Mouse (Mus musculus): Measurements from ENCODE around the gene Sdccag8. TPM values are rescaled to one million over a fixed set of nuclear protein-coding genes. Genes with fewer than 3 reads are reported as not detected.

Gene Sdccag8
- polyA plus RNA-seq, 1 experiment from 2014 or later = 18.2 TPM

GRCm38 (mm10) chr1:176812491-176813291 is 1.8 kb upstream of the Sdccag8 start:
- Histone ChIP-seq H3K27me3 (replicated peaks; ENCODE audit: control insufficient read depth, insufficient read depth, low read length) (no peaks in the 10 kb centered on the region), H3K9ac (ENCODE audit: low read depth, low read length) (peak overlapping the region; percentile 94), H3K4me3 (ENCODE audit: low read depth, low read length) (peak overlapping the region; percentile 83), H3K4me1 (ENCODE audit: control insufficient read depth, insufficient read depth, low read length) (peaks cover 24% of the 10 kb centered on the region), H3K4me2 (ENCODE audit: low read depth, low read length) (peak overlapping the region; percentile 59), H3K36me3 (ENCODE audit: control insufficient read depth, insufficient read depth, low read length) (no peaks in the 10 kb centered on the region), H3K9me3 (ENCODE audit: control insufficient read depth, low read length) (no peaks in the 10 kb centered on the region), H3K27ac (replicated peaks; ENCODE audit: low read depth, low read length) (peak overlapping the region; percentile 98)
- WGBS = 14% methylated on average over 11 of the region's 11 CpGs
- ATAC-seq (ENCODE audit: low read depth) (no peak), DNase-seq (ENCODE audit: low spot score) (no peak)

DNA sequence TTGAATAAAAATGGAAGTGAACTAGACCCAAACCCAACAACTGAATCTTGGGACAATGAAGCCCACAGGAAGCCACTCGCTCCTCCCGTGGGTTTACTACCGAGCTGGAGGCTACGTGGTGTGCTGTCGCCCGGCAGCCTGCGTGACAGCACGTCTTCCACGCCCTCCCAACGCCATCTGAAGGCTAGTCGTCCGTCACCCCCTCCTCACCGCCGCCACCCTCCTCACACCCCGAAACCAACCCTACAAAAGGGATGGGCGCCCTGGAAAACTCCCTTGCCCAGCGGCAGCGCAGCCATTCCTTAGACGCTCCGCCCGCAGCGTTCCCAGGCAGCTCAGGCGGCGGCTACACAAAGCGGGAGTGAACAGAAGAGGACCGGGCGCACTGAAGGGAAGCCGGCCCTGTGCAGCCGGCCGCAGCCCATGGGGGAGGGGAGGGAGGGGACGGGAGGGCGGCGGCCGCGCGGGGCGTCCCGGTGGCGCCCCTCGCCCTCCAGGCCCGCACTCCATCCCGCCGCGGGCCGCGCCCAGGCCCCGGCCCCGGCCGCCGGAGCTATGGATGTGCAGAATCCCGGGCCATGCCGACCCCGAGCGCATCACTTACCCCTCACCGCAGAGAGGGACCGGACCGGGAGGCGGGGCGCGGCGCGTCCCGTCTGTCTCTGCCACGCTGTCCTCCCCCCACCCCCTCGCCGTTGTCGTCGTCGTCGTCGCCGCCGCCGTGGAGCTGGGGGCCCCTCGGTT is 996 bp upstream of the Sdccag8 start:
- Histone ChIP-seq H3K36me3 (ENCODE audit: control insufficient read depth, insufficient read depth, low read length) (no peaks in the 10 kb centered on the region), H3K27ac (replicated peaks; ENCODE audit: low read depth, low read length) (peak overlapping the region; percentile 98), H3K4me1 (ENCODE audit: control insufficient read depth, insufficient read depth, low read length) (peaks cover 24% of the 10 kb centered on the region), H3K4me3 (ENCODE audit: low read depth, low read length) (peak overlapping the region; percentile 83), H3K9me3 (ENCODE audit: control insufficient read depth, low read length) (no peaks in the 10 kb centered on the region), H3K9ac (ENCODE audit: low read depth, low read length) (peak overlapping the region; percentile 94), H3K4me2 (ENCODE audit: low read depth, low read length) (peak overlapping the region; percentile 59), H3K27me3 (replicated peaks; ENCODE audit: control insufficient read depth, insufficient read depth, low read length) (no peaks in the 10 kb centered on the region)
- ATAC-seq (ENCODE audit: low read depth) (peak; percentile 35), DNase-seq (ENCODE audit: low spot score) (peak; percentile 79)
- WGBS = under 1% methylated on average over 40 of the region's 75 CpGs

- H3K4me1 ChIP-seq (ENCODE audit: control insufficient read depth, insufficient read depth, low read length) = peaks cover 23% of the 10 kb centered on the region
- peak within 1 kb of the TSS; percentile 83 for H3K4me3 ChIP-seq (ENCODE audit: low read depth, low read length)
- H3K4me2 ChIP-seq (ENCODE audit: low read depth, low read length) = peak within 1 kb of the TSS; percentile 70
- peak; percentile 95 for ATAC-seq (ENCODE audit: low read depth)
- H3K9me3 ChIP-seq (ENCODE audit: control insufficient read depth, low read length) = no peaks in the 10 kb centered on the region
- peak; percentile 100 for DNase-seq (ENCODE audit: low spot score)
- H3K9ac ChIP-seq (ENCODE audit: low read depth, low read length) = peak within 1 kb of the TSS; percentile 94
- 0% methylated on average over 25 of the region's 28 CpGs for WGBS
- H3K36me3 ChIP-seq (ENCODE audit: control insufficient read depth, insufficient read depth, low read length) = no peaks in the 10 kb centered on the region
- peak within 1 kb of the TSS; percentile 98 for H3K27ac ChIP-seq (replicated peaks; ENCODE audit: low read depth, low read length)
- no peaks in the 10 kb centered on the region for H3K27me3 ChIP-seq (replicated peaks; ENCODE audit: control insufficient read depth, insufficient read depth, low read length)
These were observed 432 bp upstream of the Sdccag8 start, which contains the start of gene Cep170 for GRCm38 (mm10) chr1:176814036-176814420. Gene Cep170 (minus strand): TSS chr1:176814067.

DNA sequence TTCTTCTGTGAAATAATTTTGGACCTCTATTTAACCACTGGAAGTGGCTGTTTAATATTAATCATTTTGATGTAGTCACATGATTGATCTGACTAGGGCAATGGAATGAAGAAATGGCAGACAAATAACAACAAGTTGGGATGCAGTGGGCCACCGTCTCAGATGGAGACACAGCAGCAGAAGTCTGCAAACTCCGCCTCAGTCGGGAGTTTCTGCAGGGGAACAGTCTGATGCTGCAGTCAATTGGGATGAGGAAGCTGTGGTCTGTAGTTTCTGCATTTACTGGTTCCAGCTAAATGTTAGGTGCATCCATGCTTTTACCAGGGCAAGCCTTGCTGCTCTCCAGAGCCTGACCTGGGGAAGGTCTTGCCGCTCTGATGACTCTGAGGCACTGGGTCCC is 2.3 kb downstream of the Sdccag8 start:
- H3K27ac ChIP-seq (replicated peaks; ENCODE audit: low read depth, low read length) = no peak overlapping the region
- DNase-seq (ENCODE audit: low spot score) = no peak
- ATAC-seq (ENCODE audit: low read depth) = no peak
- no peak overlapping the region for H3K4me2 ChIP-seq (ENCODE audit: low read depth, low read length)
- no peak overlapping the region for H3K4me3 ChIP-seq (ENCODE audit: low read depth, low read length)
- WGBS = 78% methylated on average over 4 of the region's 4 CpGs
- H3K4me1 ChIP-seq (ENCODE audit: control insufficient read depth, insufficient read depth, low read length) = peaks cover 9% of the 10 kb centered on the region
- no peaks in the 10 kb centered on the region for H3K9me3 ChIP-seq (ENCODE audit: control insufficient read depth, low read length)
- no peaks in the 10 kb centered on the region for H3K36me3 ChIP-seq (ENCODE audit: control insufficient read depth, insufficient read depth, low read length)
- no peaks in the 10 kb centered on the region for H3K27me3 ChIP-seq (replicated peaks; ENCODE audit: control insufficient read depth, insufficient read depth, low read length)
- H3K9ac ChIP-seq (ENCODE audit: low read depth, low read length) = no peak overlapping the region

DNA sequence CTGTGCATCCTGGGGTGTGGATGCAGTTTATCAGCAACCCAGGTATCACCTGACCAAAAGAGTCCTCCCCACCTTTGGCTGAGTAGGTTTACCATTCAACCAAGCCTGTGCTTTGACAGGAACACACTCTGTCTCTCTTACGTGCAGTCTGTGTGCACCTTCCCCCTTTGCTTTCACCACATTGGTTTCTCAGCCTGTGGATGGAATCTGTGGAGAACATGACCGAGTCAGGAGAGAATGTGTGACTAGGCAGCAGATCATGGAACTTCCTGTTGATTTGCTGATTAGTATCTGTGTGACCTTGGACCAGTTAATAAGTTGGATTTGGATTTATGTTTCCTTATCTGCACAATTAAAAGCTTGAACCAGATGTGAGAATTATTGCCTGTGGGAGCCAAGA is 3.7 kb downstream of the Sdccag8 start:
- no peaks in the 10 kb centered on the region for H3K36me3 ChIP-seq (ENCODE audit: control insufficient read depth, insufficient read depth, low read length)
- 62% methylated on average over 2 of the region's 2 CpGs for WGBS

GRCm38 (mm10) chr1:176818763-176819162 is 4.3 kb downstream of the Sdccag8 start:
- H3K36me3 ChIP-seq (ENCODE audit: control insufficient read depth, insufficient read depth, low read length) = no peaks in the 10 kb centered on the region
- no peak overlapping the region for H3K27ac ChIP-seq (replicated peaks; ENCODE audit: low read depth, low read length)
- H3K4me2 ChIP-seq (ENCODE audit: low read depth, low read length) = no peak overlapping the region
- no peaks in the 10 kb centered on the region for H3K27me3 ChIP-seq (replicated peaks; ENCODE audit: control insufficient read depth, insufficient read depth, low read length)
- 0 out of 2 replicates have a peak, but pooled peaks cover 4% of the 10 kb centered on the region for H3K4me1 ChIP-seq (ENCODE audit: control insufficient read depth, insufficient read depth, low read length)
- no peak overlapping the region for H3K4me3 ChIP-seq (ENCODE audit: low read depth, low read length)
- H3K9ac ChIP-seq (ENCODE audit: low read depth, low read length) = no peak overlapping the region
- ATAC-seq (ENCODE audit: low read depth) (no peak), DNase-seq (ENCODE audit: low spot score) (no peak)
- 71% methylated on average over 6 of the region's 6 CpGs for WGBS
- H3K9me3 ChIP-seq (ENCODE audit: control insufficient read depth, low read length) = no peaks in the 10 kb centered on the region

More for the DNA sequence above, 3.7 kb downstream of the Sdccag8 start:
- H3K4me1 ChIP-seq (ENCODE audit: control insufficient read depth, insufficient read depth, low read length) = 0 out of 2 replicates have a peak, but pooled peaks cover 4% of the 10 kb centered on the region
- H3K27me3 ChIP-seq (replicated peaks; ENCODE audit: control insufficient read depth, insufficient read depth, low read length) = no peaks in the 10 kb centered on the region
- H3K4me3 ChIP-seq (ENCODE audit: low read depth, low read length) = no peak overlapping the region
- H3K9me3 ChIP-seq (ENCODE audit: control insufficient read depth, low read length) = no peaks in the 10 kb centered on the region
- H3K27ac ChIP-seq (replicated peaks; ENCODE audit: low read depth, low read length) = no peak overlapping the region
- DNase-seq (ENCODE audit: low spot score) = no peak
- ATAC-seq (ENCODE audit: low read depth) = no peak
- H3K4me2 ChIP-seq (ENCODE audit: low read depth, low read length) = no peak overlapping the region
- no peak overlapping the region for H3K9ac ChIP-seq (ENCODE audit: low read depth, low read length)

DNA sequence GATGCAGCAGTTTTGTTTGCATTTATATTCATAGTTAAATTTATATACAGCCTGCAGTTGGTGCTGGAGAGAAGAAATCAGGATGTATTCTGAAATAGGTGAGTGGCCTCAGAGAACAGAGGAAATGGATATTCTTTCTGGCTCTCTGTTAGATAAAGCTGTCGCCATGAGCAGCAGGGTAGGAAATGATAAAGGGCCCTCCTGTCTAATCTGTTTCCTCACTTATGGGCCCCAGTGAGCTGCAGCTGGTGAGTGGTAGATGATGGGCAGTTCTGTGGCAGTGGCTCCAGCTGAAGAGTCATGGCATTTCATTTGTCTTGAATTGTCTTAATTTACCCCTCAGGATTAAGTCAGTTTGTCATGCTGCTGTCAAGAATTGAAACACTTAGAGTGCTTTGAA is 7.5 kb downstream of the Sdccag8 start:
- Histone ChIP-seq H3K9me3 (ENCODE audit: control insufficient read depth, low read length) (no peaks in the 10 kb centered on the region), H3K4me2 (ENCODE audit: low read depth, low read length) (no peak overlapping the region), H3K27ac (replicated peaks; ENCODE audit: low read depth, low read length) (no peak overlapping the region), H3K4me1 (ENCODE audit: control insufficient read depth, insufficient read depth, low read length) (no peaks in the 10 kb centered on the region), H3K36me3 (ENCODE audit: control insufficient read depth, insufficient read depth, low read length) (peaks cover 3% of the 10 kb centered on the region; the same call in 1 of the 2 replicates), H3K9ac (ENCODE audit: low read depth, low read length) (no peak overlapping the region), H3K4me3 (ENCODE audit: low read depth, low read length) (no peak overlapping the region), H3K27me3 (replicated peaks; ENCODE audit: control insufficient read depth, insufficient read depth, low read length) (no peaks in the 10 kb centered on the region)
- no peak for DNase-seq (ENCODE audit: low spot score)
- ATAC-seq (ENCODE audit: low read depth) = no peak
- WGBS = 24% methylated on average over 1 of the region's 1 CpGs

DNA sequence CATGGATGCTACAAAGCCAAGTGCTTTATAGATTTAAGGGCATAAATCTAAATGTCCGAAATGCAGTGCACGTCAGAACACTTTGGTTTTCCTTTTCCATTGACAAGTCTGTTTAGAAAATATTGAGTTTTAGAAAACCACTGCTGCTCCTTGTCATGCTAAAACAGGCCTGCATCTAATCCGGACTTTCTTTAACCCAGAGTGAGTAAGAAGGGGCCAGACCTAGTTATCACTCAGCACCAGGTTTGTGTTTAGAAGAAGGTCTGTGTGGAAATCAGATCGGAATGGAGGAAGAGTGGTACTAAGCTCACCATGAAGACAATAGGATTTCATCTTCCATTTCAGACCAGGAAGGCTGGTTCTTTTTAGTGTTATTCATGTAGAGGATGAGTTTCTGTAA is 8.5 kb downstream of the Sdccag8 start:
- no peaks in the 10 kb centered on the region for H3K4me1 ChIP-seq (ENCODE audit: control insufficient read depth, insufficient read depth, low read length)
- H3K36me3 ChIP-seq (ENCODE audit: control insufficient read depth, insufficient read depth, low read length) = peaks cover 3% of the 10 kb centered on the region; the same call in 1 of the 2 replicates
- DNase-seq (ENCODE audit: low spot score) (no peak), ATAC-seq (ENCODE audit: low read depth) (no peak)
- H3K9me3 ChIP-seq (ENCODE audit: control insufficient read depth, low read length) = no peaks in the 10 kb centered on the region
- no peaks in the 10 kb centered on the region for H3K27me3 ChIP-seq (replicated peaks; ENCODE audit: control insufficient read depth, insufficient read depth, low read length)
- no peak overlapping the region for H3K4me3 ChIP-seq (ENCODE audit: low read depth, low read length)
- WGBS = 70% methylated on average over 4 of the region's 4 CpGs
- 0 out of 2 replicates have a peak overlapping the region, but pooled peaks have one; percentile 10 for H3K27ac ChIP-seq (replicated peaks; ENCODE audit: low read depth, low read length)
- no peak overlapping the region for H3K9ac ChIP-seq (ENCODE audit: low read depth, low read length)
- H3K4me2 ChIP-seq (ENCODE audit: low read depth, low read length) = no peak overlapping the region
